Mouse (Mus musculus): ENCODE results near the gene Ppil2.

DNA sequence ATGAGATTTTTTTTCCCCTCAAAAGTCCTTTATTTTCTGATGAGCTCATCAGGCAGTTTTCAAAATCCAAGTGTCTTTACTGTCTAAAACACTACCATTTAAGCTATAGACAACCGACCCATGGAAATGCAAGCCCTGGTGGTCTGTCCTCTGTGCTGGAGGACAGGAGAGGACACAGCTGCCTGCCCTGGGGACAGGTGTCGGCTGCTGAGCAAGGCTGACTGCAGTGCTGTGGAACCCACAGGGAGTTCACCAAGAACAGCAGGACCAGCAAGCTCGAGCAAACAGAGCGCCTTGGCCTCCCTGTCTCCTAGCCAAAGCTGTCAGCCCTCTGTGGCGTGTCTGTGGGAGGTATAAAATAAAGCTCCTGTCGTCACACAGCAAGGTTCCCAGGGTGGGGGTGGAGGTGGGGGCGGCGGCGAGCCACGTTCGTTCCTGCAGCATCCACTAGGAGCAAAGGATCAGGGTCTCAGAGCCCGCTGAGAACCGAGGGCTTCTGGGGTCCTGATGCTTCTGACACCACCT lies 24.3 kb downstream of the Ppil2 start:
- no peak for TF ChIP-seq CTCF (IDR thresholded peaks at IDR 0.05)
- no peak for TF ChIP-seq EP300 (IDR thresholded peaks at IDR 0.05)

Data from lung, postnatal 0 days (tissue).